Mouse (Mus musculus) naive thymus-derived CD4-positive, alpha-beta T cell, adult 2 months (primary cell): ENCODE results near the gene Cyp1a1.
"Not testable (repeated sequence)": the region's sequence is repeated elsewhere in the genome, so short reads cannot be mapped to it uniquely, and the experiment has no call there.

Experiments used
- DNase-seq: peaks from one replicate; pipeline ENCODE4 v3.0.0-alpha.2; 2011; ENCODE audit warnings: low read depth

Cyp1a1 gene

GRCm38 (mm10) chr9:57706496-57706895 lies 18.8 kb downstream of the Cyp1a1 start:
- no peak for DNase-seq

DNA sequence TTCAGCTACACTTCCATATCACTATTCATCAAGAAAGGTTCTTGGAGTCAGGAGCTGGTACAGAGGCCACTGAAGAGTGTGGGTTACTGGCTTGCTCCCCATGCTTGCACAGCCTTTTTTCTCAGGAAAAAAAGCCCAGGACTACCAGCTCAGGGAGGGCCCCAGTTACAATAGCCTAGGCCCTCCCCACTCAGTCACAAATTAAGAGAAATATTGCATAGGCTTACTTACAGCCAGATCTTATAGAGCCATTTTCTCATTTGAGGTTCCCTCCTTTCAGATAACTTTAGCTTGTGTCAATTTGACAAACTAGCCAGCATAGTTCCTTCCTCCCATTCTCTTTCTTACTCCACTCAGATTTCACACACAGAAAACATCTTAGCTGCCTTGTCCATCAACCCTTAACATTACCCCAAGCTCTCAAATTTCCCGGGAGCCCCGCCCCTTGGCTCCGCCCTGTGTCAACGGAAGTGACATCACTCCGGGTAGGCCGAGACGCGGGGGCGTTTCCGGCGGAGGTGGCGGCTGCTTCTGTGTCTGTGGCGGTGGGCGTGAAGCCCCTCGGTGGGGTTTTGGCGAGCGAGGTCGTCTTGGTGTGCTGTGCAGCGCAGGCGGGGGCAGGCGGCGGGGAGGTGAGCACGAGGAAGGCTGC lies 20.5 kb downstream of the Cyp1a1 start, which contains the start of gene Edc3:
TSS of gene Edc3 (plus strand) at position 473 of the 652 bp plus-strand sequence.
- peak; percentile 92 for DNase-seq

- peak; percentile 59 for DNase-seq
Measured at GRCm38 (mm10) chr9:57708720-57709274, 21.1 kb downstream of the Cyp1a1 start.

DNA sequence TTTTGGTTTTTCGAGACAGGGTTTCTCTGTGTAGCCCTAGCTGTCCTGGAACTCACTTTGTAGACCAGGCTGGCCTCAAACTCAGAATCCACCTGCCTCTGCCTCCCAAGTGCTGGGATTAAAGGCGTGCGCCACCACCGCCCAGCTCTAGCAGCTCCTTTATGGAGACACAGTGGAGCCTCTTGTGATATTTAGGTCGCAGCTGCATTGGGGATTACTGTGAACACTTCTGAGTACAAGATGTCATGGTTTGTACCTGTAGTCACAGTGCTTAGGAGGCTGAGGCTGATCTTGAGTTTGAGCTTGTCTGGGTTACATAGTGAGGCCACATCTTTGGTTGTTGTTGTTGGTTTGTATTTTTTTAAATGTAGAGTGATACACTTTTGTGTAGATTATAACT lies 22.5 kb downstream of the Cyp1a1 start:
- not testable (repeated sequence) for DNase-seq

- DNase-seq: peak; percentile 28
Measured at GRCm38 (mm10) chr9:57712194-57712593, 24.5 kb downstream of the Cyp1a1 start.

- DNase-seq: no peak
Measured at GRCm38 (mm10) chr9:57718408-57718807, 30.7 kb downstream of the Cyp1a1 start.

DNA sequence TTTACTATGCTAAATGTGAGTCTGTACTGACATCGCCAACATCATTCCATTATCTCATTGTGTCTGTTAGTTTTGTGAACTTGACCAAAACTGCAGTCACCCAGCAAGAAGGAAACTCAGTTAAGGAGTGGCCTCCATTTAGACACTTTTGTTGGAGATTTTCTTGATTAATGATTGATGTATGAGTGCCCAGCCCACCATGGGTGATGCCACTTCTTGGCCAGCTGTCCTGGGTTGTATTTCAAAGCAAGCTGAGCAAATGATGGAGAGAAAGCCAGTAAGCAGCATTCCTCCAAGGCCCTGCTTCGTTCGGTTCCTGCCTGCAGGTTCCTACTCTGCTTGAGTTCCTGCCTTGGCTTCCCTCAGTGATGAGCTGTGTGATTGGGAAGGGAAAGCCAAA lies 33.0 kb downstream of the Cyp1a1 start:
- no peak for DNase-seq

GRCm38 (mm10) chr9:57722371-57722770 lies 34.6 kb downstream of the Cyp1a1 start:
- DNase-seq: no peak

- no peak for DNase-seq
Measured at GRCm38 (mm10) chr9:57723315-57723715, 35.6 kb downstream of the Cyp1a1 start.

- no peak for DNase-seq
Measured at GRCm38 (mm10) chr9:57723796-57724195, 36.1 kb downstream of the Cyp1a1 start.

DNA sequence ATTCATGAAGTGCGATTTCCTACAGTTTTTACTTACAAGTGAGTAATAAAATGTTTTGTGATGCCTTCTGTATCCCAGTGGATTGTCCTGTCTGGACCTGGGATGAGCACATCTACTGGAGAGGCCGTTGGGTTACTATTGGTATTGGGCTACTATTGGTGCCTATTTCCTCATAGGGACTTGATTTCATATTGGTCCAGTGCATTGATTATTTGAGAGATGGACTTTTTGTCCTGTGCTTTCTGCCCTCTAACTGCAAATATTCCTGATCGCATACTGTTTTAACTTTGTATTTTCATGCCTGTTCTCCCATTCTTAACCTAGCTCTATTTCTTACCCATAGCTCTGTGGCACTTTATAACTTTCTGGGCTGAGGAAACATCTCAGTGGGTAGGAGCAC lies 37.0 kb downstream of the Cyp1a1 start:
- no peak for DNase-seq

DNA sequence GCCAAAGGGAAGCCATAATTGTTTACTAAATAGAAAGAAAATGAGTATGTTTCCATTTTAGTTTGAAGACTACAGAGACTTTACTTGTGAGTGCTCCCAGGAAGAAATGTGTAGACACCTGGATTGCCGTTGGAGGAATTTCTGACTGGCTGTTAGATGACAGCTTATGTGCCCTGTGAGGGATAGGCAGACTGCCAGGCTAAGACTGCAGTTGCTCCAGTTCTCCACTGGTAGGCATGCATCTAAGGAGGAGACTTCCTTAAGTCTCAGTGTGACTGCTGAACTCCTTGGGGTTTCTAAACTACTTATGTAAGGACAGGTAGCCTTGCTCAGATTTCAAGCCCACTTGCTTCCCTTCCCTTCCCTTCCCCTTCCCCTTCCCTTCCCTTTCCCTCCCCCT lies 40.6 kb downstream of the Cyp1a1 start:
- DNase-seq: peak; percentile 27

DNA sequence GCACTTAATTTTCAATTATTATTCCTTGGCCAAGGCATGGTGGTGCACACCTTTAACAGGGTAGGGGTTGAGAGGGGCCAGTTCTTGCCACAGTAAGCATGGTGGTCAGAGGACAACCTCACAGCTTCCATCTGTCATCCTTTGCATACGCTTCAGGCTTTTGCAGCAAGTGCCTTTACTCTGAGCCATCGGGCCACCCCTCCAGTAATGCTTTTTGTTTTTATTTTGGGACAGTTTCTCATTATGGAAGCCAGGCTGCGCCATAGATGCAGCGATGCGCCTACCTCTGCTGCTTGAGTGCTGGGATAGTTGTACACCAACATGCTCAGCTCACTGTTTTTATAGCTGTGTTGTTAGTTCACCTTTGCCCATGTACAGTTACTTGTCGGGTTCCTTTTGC lies 45.9 kb downstream of the Cyp1a1 start:
- no peak for DNase-seq

GRCm38 (mm10) chr9:57739863-57740262 lies 52.1 kb downstream of the Cyp1a1 start:
- DNase-seq: no peak

GRCm38 (mm10) chr9:57744462-57745091 lies 56.8 kb downstream of the Cyp1a1 start:
- peak; percentile 81 for DNase-seq

DNA sequence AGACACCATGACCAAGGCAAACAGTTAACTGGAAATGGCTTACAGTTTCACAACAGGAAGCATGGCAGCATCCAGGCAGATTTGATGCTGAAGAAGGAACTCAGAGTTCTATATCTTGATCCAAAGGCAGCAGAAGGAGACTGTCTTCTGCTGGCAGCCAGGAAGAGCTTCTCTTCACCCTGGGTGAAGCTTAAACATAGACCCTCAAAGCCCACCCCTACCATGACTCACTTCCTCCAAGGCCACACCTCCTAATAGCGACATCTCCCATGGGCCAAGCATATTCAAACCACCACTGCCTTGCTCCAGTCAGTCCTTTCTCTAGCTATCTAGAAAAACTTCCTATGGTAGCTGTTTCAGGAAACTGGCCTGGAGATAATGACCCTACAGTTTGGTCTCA lies 59.3 kb downstream of the Cyp1a1 start:
- no peak for DNase-seq

DNA sequence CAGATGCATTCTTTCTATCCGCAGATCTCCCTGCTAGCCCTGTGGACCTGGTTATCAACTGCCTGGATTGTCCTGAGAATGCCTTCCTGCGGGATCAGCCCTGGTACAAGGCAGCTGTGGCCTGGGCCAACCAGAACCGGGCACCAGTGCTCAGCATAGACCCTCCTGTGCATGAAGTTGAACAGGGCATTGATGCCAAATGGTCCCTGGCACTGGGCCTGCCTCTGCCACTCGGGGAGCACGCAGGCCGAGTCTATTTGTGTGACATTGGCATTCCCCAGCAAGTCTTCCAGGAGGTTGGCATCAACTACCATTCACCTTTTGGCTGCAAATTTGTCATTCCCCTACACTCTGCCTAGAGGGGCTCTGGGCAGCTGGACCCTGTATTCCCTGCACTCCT lies 60.4 kb downstream of the Cyp1a1 start:
- DNase-seq: no peak

DNA sequence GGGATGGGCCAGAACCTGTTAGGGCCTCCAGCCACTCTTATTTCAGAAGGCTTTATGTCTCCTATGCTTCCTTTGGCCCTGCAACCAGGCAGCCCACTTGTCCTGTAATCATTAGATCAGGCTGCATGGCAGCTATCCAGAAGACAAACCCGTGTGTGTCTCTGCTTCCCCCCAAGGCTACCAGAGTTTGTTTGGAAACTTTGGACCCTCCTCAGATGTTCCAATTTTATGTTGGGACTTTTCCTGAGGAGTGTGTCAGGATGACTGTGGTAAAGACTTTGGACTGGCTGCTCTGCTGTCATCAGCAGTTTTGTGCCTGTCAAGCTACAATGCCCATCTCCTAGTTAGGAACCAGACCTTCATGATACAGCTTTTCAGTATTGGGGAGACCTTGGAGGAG lies 61.1 kb downstream of the Cyp1a1 start:
- no peak for DNase-seq

GRCm38 (mm10) chr9:57750901-57751300 lies 63.2 kb downstream of the Cyp1a1 start:
- DNase-seq: no peak
